Mouse (Mus musculus) urinary bladder, postnatal 14 days (tissue): ENCODE results near the gene Gm5849.
"Not testable (repeated sequence)": the region's sequence is repeated elsewhere in the genome, so short reads cannot be mapped to it uniquely, and the experiment has no call there.

Experiments used
- DNase-seq: peaks from one replicate; pipeline ENCODE4 v3.0.0; 2021; ENCODE audit warnings: low spot score

Gm5849 gene

DNA sequence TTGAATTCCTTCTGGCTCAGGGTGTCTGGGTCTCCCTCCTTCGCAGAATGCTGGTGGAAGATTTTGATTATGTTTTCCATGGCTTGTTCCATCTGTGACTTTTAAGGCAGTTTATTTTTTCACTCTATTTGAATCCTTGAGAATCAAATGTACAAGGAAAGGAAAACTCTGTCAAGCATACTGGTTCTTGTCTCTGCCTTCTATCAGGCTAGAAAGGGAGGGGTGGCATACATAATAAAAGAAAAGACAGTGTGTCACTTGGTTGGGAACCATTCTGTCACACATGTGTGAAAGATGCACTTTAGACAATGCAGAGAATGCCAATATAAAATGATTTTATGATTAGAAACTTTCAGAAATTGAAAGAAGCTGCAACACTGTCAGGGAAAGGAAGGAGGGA lies at the start of gene Gm5849:
Gene Gm5849, minus strand, starts transcription at position 101 of the 400 bp plus-strand sequence.
- DNase-seq, result not testable (repeated sequence)

- DNase-seq, result no peak
Observed at GRCm38 (mm10) chr3:90749658-90750057, 28.0 kb downstream of the Gm5849 start.

DNA sequence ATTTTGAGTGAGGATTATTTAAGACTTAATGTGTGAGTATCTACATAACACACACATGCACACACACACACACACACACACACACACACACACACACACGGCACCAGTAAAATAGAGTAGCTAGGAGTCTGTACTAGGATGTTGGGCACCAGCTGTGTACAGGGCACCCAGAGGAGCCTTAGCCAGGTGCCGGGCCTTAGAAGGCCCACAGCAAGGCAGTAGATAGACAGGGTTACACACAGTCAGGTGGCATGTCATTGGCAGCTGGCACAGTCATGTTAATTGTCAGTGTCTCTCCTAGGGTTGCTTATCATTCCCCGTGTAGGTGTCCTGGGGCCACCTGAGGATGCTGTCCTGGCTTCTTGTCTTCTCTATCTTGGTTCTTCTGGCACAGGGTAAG lies 51.1 kb downstream of the Gm5849 start, which contains the start of gene Pglyrp4:
Gene Pglyrp4, plus strand, starts transcription at position 301 of the 400 bp plus-strand sequence.
- no peak for DNase-seq
